Mouse (Mus musculus): Measurements from ENCODE around the gene Phc3. TPM values are rescaled to one million over a fixed set of nuclear protein-coding genes. Genes with fewer than 3 reads are reported as not detected.
"Not testable (repeated sequence)": the region's sequence is repeated elsewhere in the genome, so short reads cannot be mapped to it uniquely, and the experiment has no call there.

The Phc3 gene
- polyA plus RNA-seq, 1 experiment from 2014 or later = 5.5 TPM

DNA sequence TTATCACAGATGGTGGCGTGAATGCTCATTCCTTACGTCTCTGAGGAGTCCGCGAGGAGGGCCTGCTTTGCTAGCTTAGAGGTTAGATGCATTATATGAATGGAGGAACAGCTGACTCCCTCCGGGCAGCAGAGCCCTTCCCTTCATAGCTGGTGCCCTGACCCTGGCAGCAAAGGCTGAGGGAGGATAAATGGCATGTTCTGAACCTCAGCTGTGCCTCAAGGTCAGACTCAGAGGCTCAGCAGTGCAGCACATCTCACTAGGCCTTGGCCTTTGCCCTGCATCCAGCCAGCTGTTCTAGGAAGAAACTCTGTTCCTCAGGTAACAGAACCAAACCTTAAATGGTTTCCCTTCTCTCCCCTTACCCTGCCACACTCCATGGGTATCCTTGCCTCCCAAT, 101.0 kb downstream of the Phc3 start:
- Histone ChIP-seq H3K36me3 (no peaks in the 10 kb centered on the region), H3K9ac (no peak overlapping the region), H3K4me2 (no peak overlapping the region), H3K27me3 (replicated peaks) (no peaks in the 10 kb centered on the region), H3K27ac (ENCODE audit: poor library complexity, severe bottlenecking) (no peak overlapping the region), H3K4me1 (replicated peaks) (peaks cover 7% of the 10 kb centered on the region), H3K9me3 (replicated peaks) (no peaks in the 10 kb centered on the region), H3K4me3 (no peak overlapping the region)
- no peak for ATAC-seq (ENCODE audit: insufficient number of reproducible peaks, low FRiP score)
- 70% methylated on average over 5 of the region's 5 CpGs for WGBS

DNA sequence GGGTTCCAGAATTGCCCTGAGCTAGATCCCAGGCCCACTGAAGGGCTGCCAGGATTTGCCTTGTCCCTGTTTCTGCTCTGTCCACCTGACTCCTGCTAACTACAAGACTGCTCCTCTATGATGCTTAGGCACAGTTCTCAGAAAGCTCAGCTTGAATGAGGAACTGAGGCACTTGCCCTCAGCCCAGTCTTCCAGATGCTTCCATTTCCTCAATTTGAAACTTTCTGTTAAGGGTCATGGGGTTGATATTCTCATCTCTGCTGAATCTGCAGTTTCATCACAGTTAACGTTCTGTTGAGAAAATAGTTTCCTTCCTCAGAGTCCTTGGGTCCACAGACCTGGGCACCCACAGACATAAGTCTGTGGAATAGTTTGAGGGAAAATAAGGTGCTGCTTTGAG, 104.6 kb downstream of the Phc3 start:
- H3K9me3 ChIP-seq (replicated peaks) = no peaks in the 10 kb centered on the region
- H3K27ac ChIP-seq (ENCODE audit: poor library complexity, severe bottlenecking) = no peak overlapping the region
- WGBS = 82% methylated on average over 1 of the region's 1 CpGs
- H3K9ac ChIP-seq = no peak overlapping the region
- no peaks in the 10 kb centered on the region for H3K4me1 ChIP-seq (replicated peaks)
- no peak overlapping the region for H3K4me3 ChIP-seq
- no peak overlapping the region for H3K4me2 ChIP-seq
- no peaks in the 10 kb centered on the region for H3K27me3 ChIP-seq (replicated peaks)
- H3K36me3 ChIP-seq = no peaks in the 10 kb centered on the region
- no peak for ATAC-seq (ENCODE audit: insufficient number of reproducible peaks, low FRiP score)

DNA sequence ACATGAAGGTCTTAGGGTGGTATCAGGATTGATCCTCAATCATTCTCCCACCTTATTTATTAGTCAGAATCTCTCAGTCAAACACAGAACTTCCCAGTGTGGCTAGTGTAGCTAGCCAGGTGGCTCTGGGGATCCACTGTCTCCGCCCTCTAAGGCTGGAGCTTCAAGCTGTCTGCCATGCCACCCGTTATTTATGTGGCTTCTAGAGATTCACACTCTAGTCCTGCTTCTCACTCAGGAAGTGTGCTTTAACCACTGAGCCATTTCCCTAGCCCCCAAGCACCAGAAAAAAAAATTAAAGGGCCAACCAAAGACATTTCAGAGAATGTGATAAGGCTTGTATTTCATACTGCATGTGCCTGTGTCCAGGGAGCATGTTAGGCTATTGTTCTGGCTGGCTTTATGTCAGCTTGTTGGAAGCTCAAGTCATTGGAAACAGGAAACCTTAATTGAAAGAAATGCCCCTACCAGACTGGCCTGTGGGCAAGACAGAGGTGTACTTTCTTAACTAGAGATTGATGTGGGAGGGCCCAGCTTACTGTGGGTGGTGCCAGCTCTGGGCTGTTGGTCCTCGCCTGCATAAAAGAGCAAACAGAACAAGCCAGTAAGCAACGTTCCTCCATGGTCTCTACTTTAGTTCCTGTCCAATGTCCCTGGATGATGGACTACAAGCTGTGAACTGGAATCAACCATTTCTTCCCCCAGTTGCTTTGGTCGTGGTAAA, 105.3 kb downstream of the Phc3 start:
- no peaks in the 10 kb centered on the region for H3K9me3 ChIP-seq (replicated peaks)
- no peak overlapping the region for H3K9ac ChIP-seq
- no peaks in the 10 kb centered on the region for H3K27me3 ChIP-seq (replicated peaks)
- 63% methylated on average over 5 of the region's 5 CpGs for WGBS
- no peak overlapping the region for H3K4me3 ChIP-seq
- no peak for ATAC-seq (ENCODE audit: insufficient number of reproducible peaks, low FRiP score)
- H3K4me2 ChIP-seq = no peak overlapping the region
- no peak overlapping the region for H3K27ac ChIP-seq (ENCODE audit: poor library complexity, severe bottlenecking)
- no peaks in the 10 kb centered on the region for H3K4me1 ChIP-seq (replicated peaks)
- no peaks in the 10 kb centered on the region for H3K36me3 ChIP-seq

DNA sequence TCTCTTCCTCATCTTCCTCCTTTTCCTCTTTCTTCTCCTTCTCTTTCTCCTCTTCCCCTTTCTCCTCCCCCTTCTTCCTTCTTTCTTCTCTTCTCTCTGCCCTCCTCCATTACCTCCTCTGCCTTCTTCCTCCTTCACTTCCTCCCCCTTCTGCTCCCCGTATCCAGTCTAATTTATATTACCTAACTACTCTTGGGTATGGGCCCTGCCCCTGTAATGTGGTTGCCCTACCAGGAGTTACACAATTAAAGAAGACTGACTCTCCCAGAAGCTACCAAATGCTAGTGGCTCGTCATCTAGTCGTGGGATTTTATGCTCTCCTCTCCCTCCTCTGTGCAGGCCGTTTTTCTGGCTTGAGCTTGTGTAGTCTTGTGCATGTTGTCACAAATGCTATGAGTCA, 108.5 kb downstream of the Phc3 start:
- H3K27me3 ChIP-seq (replicated peaks) = 0 out of 2 replicates have a peak, but pooled peaks cover 8% of the 10 kb centered on the region
- no peak overlapping the region for H3K9ac ChIP-seq
- no peak overlapping the region for H3K27ac ChIP-seq (ENCODE audit: poor library complexity, severe bottlenecking)
- no peak overlapping the region for H3K4me2 ChIP-seq
- H3K4me3 ChIP-seq = no peak overlapping the region
- H3K9me3 ChIP-seq (replicated peaks) = no peaks in the 10 kb centered on the region
- H3K4me1 ChIP-seq (replicated peaks) = no peaks in the 10 kb centered on the region
- no peak for ATAC-seq (ENCODE audit: insufficient number of reproducible peaks, low FRiP score)
- no peaks in the 10 kb centered on the region for H3K36me3 ChIP-seq
- 72% methylated on average over 4 of the region's 4 CpGs for WGBS

DNA sequence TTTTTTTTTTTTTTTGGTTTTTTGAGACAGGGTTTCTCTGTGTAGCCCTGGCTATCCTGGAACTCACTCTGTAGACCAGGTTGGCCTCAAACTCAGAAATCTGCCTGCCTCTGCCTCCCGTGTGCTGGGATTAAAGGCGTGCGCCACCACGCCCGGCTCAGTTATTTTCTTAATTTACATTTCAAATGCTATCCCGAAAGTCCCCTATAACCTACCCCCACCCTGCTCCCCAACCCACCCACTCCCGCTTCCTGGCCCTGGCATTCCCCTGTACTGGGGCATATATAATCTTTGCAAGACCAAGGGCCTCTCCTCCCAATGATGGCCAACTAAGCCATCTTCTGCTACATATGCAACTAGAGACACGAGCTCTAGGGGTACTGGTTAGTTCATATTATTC, 109.6 kb downstream of the Phc3 start:
- H3K27ac ChIP-seq (ENCODE audit: poor library complexity, severe bottlenecking); H3K4me3 ChIP-seq; H3K4me2 ChIP-seq; ATAC-seq (ENCODE audit: insufficient number of reproducible peaks, low FRiP score); H3K36me3 ChIP-seq; H3K9ac ChIP-seq; H3K4me1 ChIP-seq (replicated peaks); H3K9me3 ChIP-seq (replicated peaks): not testable (repeated sequence)
- 87% methylated on average over 8 of the region's 8 CpGs for WGBS
- H3K27me3 ChIP-seq (replicated peaks) = 0 out of 2 replicates have a peak, but pooled peaks cover 14% of the 10 kb centered on the region

DNA sequence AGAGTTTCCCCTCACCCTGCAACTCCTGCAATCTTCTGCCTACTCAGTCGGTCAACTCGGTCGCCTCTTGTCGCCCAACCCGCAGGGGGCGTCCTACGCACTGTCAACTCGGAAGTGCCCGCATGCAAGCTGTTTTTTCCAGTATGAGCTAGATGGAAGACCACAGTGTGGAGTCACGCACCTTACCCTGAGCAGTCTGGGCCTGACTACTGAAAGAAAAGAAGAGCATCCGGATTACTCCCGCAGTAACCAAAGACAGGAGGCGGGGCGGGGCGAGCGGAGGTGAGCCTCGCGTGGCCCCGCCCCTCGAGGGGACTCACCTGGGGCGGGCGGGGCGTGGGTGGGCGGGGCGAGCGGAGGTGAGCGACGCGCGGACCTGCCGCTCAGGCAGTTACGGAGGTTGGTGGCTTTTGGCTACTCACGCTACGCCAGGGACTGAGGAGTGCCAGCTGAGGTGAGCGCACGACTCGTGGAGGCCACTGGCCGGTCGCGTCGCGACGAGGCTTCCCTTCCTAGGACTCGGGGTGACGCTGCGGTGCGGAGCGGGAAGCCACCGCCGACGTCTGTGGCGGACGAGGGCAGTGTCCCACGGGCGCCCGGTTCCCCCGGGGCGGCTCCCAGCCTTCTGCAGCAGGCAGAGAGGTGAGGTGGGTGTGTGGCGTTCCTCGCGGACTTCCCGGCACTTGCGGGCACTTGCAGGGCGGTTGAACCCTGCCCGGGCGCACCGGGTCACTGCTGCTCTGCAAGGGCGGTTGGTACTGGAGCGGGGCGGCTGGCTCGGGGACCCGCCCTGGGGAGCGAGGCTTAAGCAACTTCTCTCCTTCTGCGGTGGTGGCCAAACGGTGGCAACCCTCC, 113.4 kb downstream of the Phc3 start, which contains the start of gene Gpr160:
Gpr160 (plus strand) TSS at position 347 of the 855 bp plus-strand sequence.
- WGBS = under 1% methylated on average over 75 of the region's 75 CpGs
- H3K4me1 ChIP-seq (replicated peaks) = no peaks in the 10 kb centered on the region
- peak; percentile 81 for ATAC-seq (ENCODE audit: insufficient number of reproducible peaks, low FRiP score)
- no peak within 1 kb of the TSS for H3K27ac ChIP-seq (ENCODE audit: poor library complexity, severe bottlenecking)
- peak within 1 kb of the TSS; percentile 90 for H3K4me2 ChIP-seq
- H3K9me3 ChIP-seq (replicated peaks) = no peaks in the 10 kb centered on the region
- H3K4me3 ChIP-seq = peak within 1 kb of the TSS; percentile 68
- peak within 1 kb of the TSS; percentile 61 for H3K9ac ChIP-seq
- H3K27me3 ChIP-seq (replicated peaks) = peaks cover 36% of the 10 kb centered on the region
- H3K36me3 ChIP-seq = no peaks in the 10 kb centered on the region

DNA sequence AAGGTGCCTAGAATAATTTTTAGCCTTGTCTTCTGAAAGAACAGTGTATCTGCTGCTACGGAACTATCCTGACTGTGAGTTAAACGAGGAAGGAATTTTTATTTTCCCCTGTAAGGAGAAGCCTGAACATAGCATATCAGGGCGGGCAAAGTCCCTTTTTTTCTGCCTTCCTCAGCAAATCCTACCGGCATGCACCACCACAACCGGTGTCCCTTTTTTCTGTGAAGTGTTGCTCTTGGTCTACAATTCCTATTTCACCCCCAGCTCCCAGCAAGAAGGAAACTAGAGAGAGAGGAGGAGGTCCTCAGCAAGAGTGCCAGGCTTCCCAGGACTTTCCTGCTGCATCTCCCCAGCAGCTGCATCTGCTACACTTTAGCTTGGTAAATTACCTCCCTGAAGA, 115.6 kb downstream of the Phc3 start:
- ATAC-seq (ENCODE audit: insufficient number of reproducible peaks, low FRiP score) = no peak
- Histone ChIP-seq H3K36me3 (no peaks in the 10 kb centered on the region), H3K4me2 (no peak overlapping the region), H3K27ac (ENCODE audit: poor library complexity, severe bottlenecking) (no peak overlapping the region), H3K9ac (no peak overlapping the region), H3K4me3 (no peak overlapping the region), H3K27me3 (replicated peaks) (peaks cover 36% of the 10 kb centered on the region), H3K4me1 (replicated peaks) (no peaks in the 10 kb centered on the region), H3K9me3 (replicated peaks) (no peaks in the 10 kb centered on the region)
- 77% methylated on average over 5 of the region's 5 CpGs for WGBS

DNA sequence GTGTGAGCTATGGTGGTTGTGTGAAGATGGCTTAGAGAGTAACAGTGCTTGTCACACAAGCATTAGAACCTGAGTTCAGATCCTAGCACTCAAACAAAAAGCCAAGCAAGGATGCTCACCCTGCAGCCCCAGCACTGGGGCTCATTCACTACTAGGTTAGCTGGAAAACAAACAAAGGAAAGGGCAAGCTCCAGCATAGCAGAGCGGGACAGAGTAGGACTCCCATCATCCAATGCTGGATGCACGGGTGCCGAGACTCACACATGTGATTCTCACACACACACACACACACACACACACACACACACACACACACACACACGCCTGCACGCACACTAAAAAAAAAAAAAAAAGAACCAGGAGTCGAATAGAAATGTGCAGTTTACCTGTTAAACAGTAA, 117.8 kb downstream of the Phc3 start:
- H3K4me1 ChIP-seq (replicated peaks) = no peaks in the 10 kb centered on the region
- WGBS = 71% methylated on average over 4 of the region's 6 CpGs
- H3K4me3 ChIP-seq = no peak overlapping the region
- H3K9ac ChIP-seq = no peak overlapping the region
- H3K9me3 ChIP-seq (replicated peaks) = no peaks in the 10 kb centered on the region
- no peak overlapping the region for H3K4me2 ChIP-seq
- no peaks in the 10 kb centered on the region for H3K36me3 ChIP-seq
- no peak overlapping the region for H3K27ac ChIP-seq (ENCODE audit: poor library complexity, severe bottlenecking)
- peaks cover 31% of the 10 kb centered on the region for H3K27me3 ChIP-seq (replicated peaks)
- no peak for ATAC-seq (ENCODE audit: insufficient number of reproducible peaks, low FRiP score)

Other genes with a start within 250 kb of the Phc3 start
- not detected in 2 replicates for gene Samd7, start 223.1 kb downstream of the Phc3 start, polyA plus RNA-seq (2016; fragmentation: Nextera tagmentation; extraction: Ambion mirVana)
- gene Sec62, start 176.5 kb downstream of the Phc3 start, polyA plus RNA-seq (2016; fragmentation: Nextera tagmentation; extraction: Ambion mirVana) = 76.7 and 78.7 TPM in 2 replicates
- gene Gpr160, start 113.5 kb downstream of the Phc3 start, polyA plus RNA-seq (2016; fragmentation: Nextera tagmentation; extraction: Ambion mirVana) = 0.68 and 0.95 TPM in 2 replicates
- gene Prkci, start 26.3 kb upstream of the Phc3 start, polyA plus RNA-seq (2016; fragmentation: Nextera tagmentation; extraction: Ambion mirVana) = 26.9 and 28.9 TPM in 2 replicates
- 30.2 and 30.3 TPM in 2 replicates for gene Skil, start 125.6 kb upstream of the Phc3 start, polyA plus RNA-seq (2016; fragmentation: Nextera tagmentation; extraction: Ambion mirVana)
- 4.6 and 4.7 TPM in 2 replicates for gene Cldn11, start 180.5 kb upstream of the Phc3 start, polyA plus RNA-seq (2016; fragmentation: Nextera tagmentation; extraction: Ambion mirVana)

All from heart, embryonic 12.5 days (tissue).